Mouse (Mus musculus) heart, embryonic 11.5 days (tissue): ENCODE measurements around the gene Crip2. TPM values are rescaled to one million over a fixed set of nuclear protein-coding genes. Genes with fewer than 3 reads are reported as not detected.

Source experiments
- ATAC-seq: fragments of 200-750 bp; cut with Nextera tagmentation; replicated peaks from 2 replicates; pipeline ENCODE4 v1.8.0; 2017; ENCODE audit warnings: moderate library complexity; ENCODE audit not compliant: insufficient number of reproducible peaks, low FRiP score, low TSS enrichment
- H3K27ac ChIP-seq: fragments of 300-500 bp; sonication (generic); 2 replicates; pipeline ENCODE4 v1.5.1; 2014; ENCODE audit warnings: mild to moderate bottlenecking, low read depth, low read length
- H3K27me3 ChIP-seq: fragments of 300-500 bp; sonication (generic); 2 replicates; pipeline ENCODE4 v1.6.1; 2014; ENCODE audit warnings: mild to moderate bottlenecking, low read length, mixed read lengths; ENCODE audit not compliant: control insufficient read depth, insufficient read depth
- H3K36me3 ChIP-seq: fragments of 300-500 bp; sonication (generic); 2 replicates; pipeline ENCODE4 v1.6.1; 2014; ENCODE audit warnings: mild to moderate bottlenecking, low read length, moderate library complexity, mixed read lengths; ENCODE audit not compliant: control insufficient read depth, insufficient read depth
- H3K4me1 ChIP-seq: fragments of 300-500 bp; sonication (generic); 2 replicates; pipeline ENCODE4 v1.6.1; 2014; ENCODE audit warnings: low read length; ENCODE audit not compliant: control insufficient read depth, insufficient read depth
- H3K4me2 ChIP-seq: fragments of 300-500 bp; sonication (generic); 2 replicates; pipeline ENCODE4 v1.6.1; 2014; ENCODE audit warnings: mild to moderate bottlenecking, moderate library complexity
- H3K4me3 ChIP-seq: fragments of 300-500 bp; sonication (generic); 2 replicates; pipeline ENCODE4 v1.5.1; 2014; ENCODE audit warnings: low read depth, low read length
- H3K9ac ChIP-seq: fragments of 300-500 bp; sonication (generic); 2 replicates; pipeline ENCODE4 v1.6.1; 2014; ENCODE audit warnings: mild to moderate bottlenecking, low read depth, low read length, moderate library complexity
- H3K9me3 ChIP-seq: fragments of 300-500 bp; sonication (generic); replicated peaks from 2 replicates; pipeline ENCODE4 v1.6.1; 2016; ENCODE audit warnings: low read length; ENCODE audit not compliant: control insufficient read depth
- WGBS: fragments of 180-500 bp; shearing (Covaris S2); extraction: QIAGEN DNeasy Blood & Tissue Kit; methylation state at CpG from one replicate; pipeline ENCODE4 v1.1.7; 2014; ENCODE audit not compliant: insufficient replicate concordance; 5-methylcytosine and 5-hydroxymethylcytosine counted together
- polyA plus RNA-seq: library from polyadenylated mRNA; unstranded; fragments of >200 nt; fragmentation: Nextera tagmentation; extraction: Ambion mirVana; gene quantifications from 2 replicates; pipeline ENCODE4 v1.2.1, GENCODE M21; 2014

Crip2 gene
- polyA plus RNA-seq, 1 experiment from 2014 or later, result 1,118 TPM

DNA sequence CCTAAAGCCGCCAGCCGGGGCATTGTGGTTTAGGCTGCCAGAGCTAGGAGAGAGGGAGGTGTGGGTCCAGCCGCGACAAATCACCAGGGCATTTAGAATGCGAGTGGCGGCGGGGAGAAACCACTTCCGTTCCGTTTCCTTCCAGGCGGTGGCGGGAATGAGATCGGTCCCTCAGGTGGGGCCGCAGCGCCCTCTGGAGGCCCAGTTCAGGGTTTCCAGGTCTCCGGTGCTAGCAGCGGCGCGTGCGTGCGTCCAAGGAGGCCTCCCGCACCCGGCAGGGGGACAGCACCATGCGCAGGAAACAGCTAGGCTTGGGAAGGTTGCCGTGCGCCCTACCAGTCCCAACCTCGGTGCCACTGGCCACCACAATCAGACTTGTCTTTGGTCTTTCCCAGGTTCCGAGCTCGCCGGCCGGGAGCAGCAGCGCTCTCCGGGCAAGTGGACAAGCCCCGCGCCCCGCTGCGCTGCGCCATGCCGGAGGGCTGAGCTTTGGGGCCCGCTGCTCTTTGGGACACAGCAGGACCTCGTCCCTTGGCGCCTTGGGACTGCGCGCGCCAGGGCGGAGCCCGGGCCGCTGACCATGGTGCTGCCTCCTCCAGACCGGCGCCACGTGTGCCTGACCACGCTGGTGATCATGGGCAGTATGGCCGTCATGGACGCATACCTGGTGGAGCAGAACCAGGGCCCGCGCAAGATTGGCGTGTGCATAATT is 47.7 kb downstream of the Crip2 start:
- WGBS, result 4% methylated on average over 54 of the region's 56 CpGs
- H3K9me3 ChIP-seq, result no peaks in the 10 kb centered on the region
- ATAC-seq, result peak; percentile 43
- no peak overlapping the region for H3K27ac ChIP-seq
- peaks cover 14% of the 10 kb centered on the region for H3K4me1 ChIP-seq
- H3K9ac ChIP-seq, result no peak overlapping the region
- peak overlapping the region; percentile 84 for H3K4me2 ChIP-seq
- no peaks in the 10 kb centered on the region for H3K36me3 ChIP-seq
- H3K4me3 ChIP-seq, result peak overlapping the region; percentile 36
- H3K27me3 ChIP-seq, result peaks cover 46% of the 10 kb centered on the region

DNA sequence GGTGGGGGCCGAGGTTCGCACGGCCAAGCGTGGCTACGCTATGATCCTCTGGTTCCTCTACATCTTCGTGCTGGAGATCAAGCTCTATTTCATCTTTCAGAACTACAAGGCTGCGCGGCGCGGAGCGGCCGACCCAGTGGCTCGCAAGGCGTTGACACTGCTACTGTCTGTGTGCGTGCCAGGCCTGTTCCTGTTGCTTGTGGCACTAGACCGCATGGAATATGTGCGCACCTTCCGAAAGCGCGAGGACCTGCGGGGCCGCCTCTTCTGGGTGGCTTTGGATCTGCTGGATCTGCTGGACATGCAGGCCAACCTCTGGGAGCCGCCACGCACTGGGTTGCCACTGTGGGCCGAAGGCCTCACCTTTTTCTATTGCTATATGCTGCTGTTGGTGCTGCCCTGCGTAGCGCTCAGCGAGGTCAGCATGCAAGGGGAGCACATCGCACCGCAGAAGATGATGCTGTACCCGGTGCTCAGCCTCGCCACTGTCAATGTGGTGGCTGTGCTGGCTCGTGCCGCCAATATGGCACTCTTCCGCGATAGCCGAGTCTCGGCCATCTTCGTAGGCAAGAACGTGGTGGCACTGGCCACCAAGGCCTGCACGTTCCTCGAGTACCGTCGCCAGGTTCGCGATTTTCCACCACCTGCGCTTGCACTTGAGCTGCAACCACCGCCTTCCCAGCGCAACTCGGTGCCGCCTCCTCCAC is 48.5 kb downstream of the Crip2 start:
- Histone ChIP-seq H3K9me3 (no peaks in the 10 kb centered on the region), H3K9ac (no peak overlapping the region), H3K4me1 (peaks cover 14% of the 10 kb centered on the region), H3K4me3 (no peak overlapping the region), H3K36me3 (no peaks in the 10 kb centered on the region), H3K4me2 (peak overlapping the region; percentile 84), H3K27me3 (peaks cover 46% of the 10 kb centered on the region), H3K27ac (no peak overlapping the region)
- WGBS, result 77% methylated on average over 51 of the region's 51 CpGs
- no peak for ATAC-seq

DNA sequence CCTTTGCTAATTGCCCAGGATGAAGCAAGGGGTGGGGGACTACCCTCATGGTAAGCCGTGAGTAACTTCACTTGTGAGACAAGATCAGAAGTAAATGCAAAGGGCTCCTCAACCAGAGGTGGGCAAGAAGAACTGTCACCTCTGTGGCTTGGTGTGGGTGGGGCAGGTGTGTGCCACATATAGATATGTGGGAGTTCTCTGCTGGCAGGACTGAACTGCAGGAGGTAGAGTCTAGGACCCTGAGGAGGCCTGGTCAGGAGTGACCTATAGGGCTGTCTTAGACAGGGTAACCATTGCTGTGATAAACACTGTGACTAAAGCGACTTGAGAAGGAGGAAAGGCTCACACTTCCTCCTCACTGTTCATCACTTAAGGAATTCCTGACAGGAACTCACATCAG is 53.4 kb downstream of the Crip2 start:
- Histone ChIP-seq H3K9ac (no peak overlapping the region), H3K4me3 (no peak overlapping the region), H3K9me3 (no peaks in the 10 kb centered on the region), H3K27me3 (peaks cover 9% of the 10 kb centered on the region), H3K4me1 (no peaks in the 10 kb centered on the region), H3K36me3 (no peaks in the 10 kb centered on the region), H3K27ac (no peak overlapping the region), H3K4me2 (no peak overlapping the region)
- WGBS, result 48% methylated on average over 2 of the region's 2 CpGs
- no peak for ATAC-seq

Other genes with a start within 250 kb of the Crip2 start
- gene Jag2, start 210.5 kb upstream of the Crip2 start, polyA plus RNA-seq, result 1.5 and 2.2 TPM in 2 replicates
- gene Nudt14, start 198.1 kb upstream of the Crip2 start, polyA plus RNA-seq, result 44.2 and 50.7 TPM in 2 replicates
- gene Btbd6, start 163.8 kb upstream of the Crip2 start, polyA plus RNA-seq, result 18.9 and 22.5 TPM in 2 replicates
- 33.7 and 39.5 TPM in 2 replicates for gene Brf1, start 139.5 kb upstream of the Crip2 start, polyA plus RNA-seq
- 7.3 and 11.3 TPM in 2 replicates for gene Pacs2, start 125.7 kb upstream of the Crip2 start, polyA plus RNA-seq
- gene Tex22, start 65.7 kb upstream of the Crip2 start, polyA plus RNA-seq, result 0.16 TPM in 1 of 2 replicates, not detected in the other
- 12.3 and 14.7 TPM in 2 replicates for gene Mta1, start 42.0 kb upstream of the Crip2 start, polyA plus RNA-seq
- 525 and 533 TPM in 2 replicates for gene Crip1, start 6.1 kb downstream of the Crip2 start, polyA plus RNA-seq
- gene Tedc1, start 16.2 kb downstream of the Crip2 start, polyA plus RNA-seq, result 15.8 and 16.6 TPM in 2 replicates
- 1.00 and 1.5 TPM in 2 replicates for gene Tmem121, start 45.7 kb downstream of the Crip2 start, polyA plus RNA-seq